In the genomic region with DNA sequence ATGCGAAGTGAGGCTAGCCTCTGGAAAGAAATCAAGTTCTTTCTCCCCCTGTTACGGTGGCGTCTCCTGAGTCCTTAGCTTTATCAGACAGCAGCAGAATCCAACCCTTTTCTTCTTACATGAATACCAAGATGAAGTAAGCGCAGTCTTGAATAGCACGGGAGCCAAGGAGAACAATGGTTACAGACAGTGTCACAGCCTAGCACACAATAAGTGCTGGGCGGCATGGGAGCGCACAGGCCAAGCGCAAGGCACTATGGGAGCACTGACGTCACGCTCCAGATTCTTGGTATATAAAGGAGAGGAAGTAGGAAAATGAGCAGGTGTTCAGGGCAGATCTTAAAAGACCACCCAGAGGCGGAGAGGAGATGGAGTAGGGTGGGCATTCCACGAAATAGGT, we compare ENCODE assay signal across 16 mouse cellular contexts. TPM values are rescaled to one million over a fixed set of nuclear protein-coding genes. Genes with fewer than 3 reads are reported as not detected.
DNase-seq lines count a peak whose midpoint lies in the region; ATAC-seq and TF ChIP-seq lines count a peak whose summit lies in the region.
"Had no signal": no experiment of that assay in that cellular context is flagged by ENCODE, and none has a peak within 500 bp of the region (broad histone marks: within the 10 kb centered on the region; RNA-seq: fewer than 3 reads in every experiment).

No protein-coding gene starts in this region.

- H3K9ac ChIP-seq in lung, embryonic 16.5 days (ENCODE audit: low read length), result no peak overlapping the region
- 0 out of 2 replicates have a peak overlapping the region, but pooled peaks have one; percentile 28 for H3K9ac ChIP-seq in ES-Bruce4 (ENCODE audit: low read depth, poor library complexity, severe bottlenecking)
- H3K9ac ChIP-seq in forebrain, embryonic 14.5 days (ENCODE audit: low read length), result no peak overlapping the region
- no peak overlapping the region for H3K9ac ChIP-seq in kidney, embryonic 15.5 days
- H3K9ac ChIP-seq: heart, embryonic 12.5 days; limb, embryonic 15.5 days; lung, embryonic 14.5 days had no signal

- DNase-seq in frontal cortex, adult 2 months (ENCODE audit: extremely low spot score in 1 of 2, low spot score in 1 of 2), result no peak
- DNase-seq in lung, postnatal 25 days (ENCODE audit: low spot score), result no peak
- no peak for DNase-seq in forebrain, embryonic 14.5 days (ENCODE audit: low spot score)
- DNase-seq: adrenal gland, postnatal 10 days; cerebellum, adult 18-20 months; kidney, postnatal 10 days; lung, embryonic 14.5 days had no signal

- peak; percentile 59; the same call in 1 of the 2 replicates for TF ChIP-seq EP300 in ES-Bruce4 (IDR thresholded peaks at IDR 0.05; ENCODE audit: insufficient read depth, low read depth, low read length)

- H3K27ac ChIP-seq in lung, embryonic 16.5 days (ENCODE audit: low read length), result no peak overlapping the region
- H3K27ac ChIP-seq in ES-Bruce4 (ENCODE audit: insufficient read depth, low read length), result no peak overlapping the region
- H3K27ac ChIP-seq in forebrain, embryonic 14.5 days (ENCODE audit: low read depth, low read length), result no peak overlapping the region
- H3K27ac ChIP-seq in kidney, embryonic 15.5 days, result no peak overlapping the region
- H3K27ac ChIP-seq: limb, embryonic 15.5 days; stomach, postnatal 0 days had no signal

- WGBS in lung, embryonic 16.5 days, result 78% methylated on average over 12 of the region's 12 CpGs
- 51% methylated on average over 12 of the region's 12 CpGs for WGBS in forebrain, embryonic 14.5 days
- 91% methylated on average over 12 of the region's 12 CpGs for WGBS in kidney, embryonic 15.5 days

- no peaks in the 10 kb centered on the region for H3K36me3 ChIP-seq in lung, embryonic 16.5 days (ENCODE audit: control insufficient read depth, insufficient read depth, low read length)
- H3K36me3 ChIP-seq in ES-Bruce4 (ENCODE audit: control insufficient read depth, insufficient read depth, low read length, poor library complexity, severe bottlenecking), result no peaks in the 10 kb centered on the region
- no peaks in the 10 kb centered on the region for H3K36me3 ChIP-seq in forebrain, embryonic 14.5 days (ENCODE audit: control insufficient read depth, insufficient read depth, low read length)
- no peaks in the 10 kb centered on the region for H3K36me3 ChIP-seq in kidney, embryonic 15.5 days
- H3K36me3 ChIP-seq: limb, embryonic 15.5 days had no signal

- H3K4me2 ChIP-seq in lung, embryonic 16.5 days (ENCODE audit: low read depth, low read length), result no peak overlapping the region
- no peak overlapping the region for H3K4me2 ChIP-seq in forebrain, embryonic 14.5 days (ENCODE audit: low read length)
- H3K4me2 ChIP-seq in kidney, embryonic 15.5 days, result no peak overlapping the region
- H3K4me2 ChIP-seq: heart, embryonic 12.5 days; limb, embryonic 15.5 days; lung, embryonic 14.5 days had no signal

- no peak for TF ChIP-seq CTCF in ES-Bruce4 (IDR thresholded peaks at IDR 0.05; ENCODE audit: low read depth, low read length)

- no peaks in the 10 kb centered on the region for H3K9me3 ChIP-seq in lung, embryonic 16.5 days (ENCODE audit: control insufficient read depth, low read length)
- no peaks in the 10 kb centered on the region for H3K9me3 ChIP-seq in ES-Bruce4 (replicated peaks; ENCODE audit: control insufficient read depth, insufficient read depth, low read length, poor library complexity, severe bottlenecking)
- H3K9me3 ChIP-seq in forebrain, embryonic 14.5 days (replicated peaks; ENCODE audit: control insufficient read depth, low read length), result no peaks in the 10 kb centered on the region
- no peaks in the 10 kb centered on the region for H3K9me3 ChIP-seq in kidney, embryonic 15.5 days (replicated peaks)
- H3K9me3 ChIP-seq: heart, embryonic 12.5 days; limb, embryonic 15.5 days had no signal

- H3K4me3 ChIP-seq in lung, embryonic 16.5 days (ENCODE audit: low read length), result no peak overlapping the region
- peak overlapping the region; percentile 57 for H3K4me3 ChIP-seq in ES-Bruce4 (ENCODE audit: low read depth, low read length)
- H3K4me3 ChIP-seq in forebrain, embryonic 14.5 days (ENCODE audit: low read depth, low read length), result no peak overlapping the region
- no peak overlapping the region for H3K4me3 ChIP-seq in kidney, embryonic 15.5 days (replicated peaks)
- H3K4me3 ChIP-seq: erythroblast, embryonic 14.5 days; heart, embryonic 12.5 days; limb, embryonic 15.5 days had no signal

- peaks cover 6% of the 10 kb centered on the region for H3K4me1 ChIP-seq in lung, embryonic 16.5 days (replicated peaks; ENCODE audit: control insufficient read depth, insufficient read depth, low read length)
- H3K4me1 ChIP-seq in ES-Bruce4 (ENCODE audit: control insufficient read depth, insufficient read depth, low read length), result peaks cover 8% of the 10 kb centered on the region
- peaks cover 8% of the 10 kb centered on the region; the same call in 1 of the 2 replicates for H3K4me1 ChIP-seq in forebrain, embryonic 14.5 days (ENCODE audit: control insufficient read depth, insufficient read depth, low read length)
- H3K4me1 ChIP-seq in kidney, embryonic 15.5 days, result peaks cover 14% of the 10 kb centered on the region

- TF ChIP-seq POLR2A in ES-Bruce4 (IDR thresholded peaks at IDR 0.05; ENCODE audit: insufficient read depth, low read length), result peak; percentile 50

- ATAC-seq in frontal cortex, adult (ENCODE audit: low TSS enrichment), result peak; percentile 6; the same call in 1 of the 2 replicates
- ATAC-seq in lung, embryonic 16.5 days (ENCODE audit: low read depth), result 0 out of 2 replicates have a peak, but pooled peaks have one; percentile 41
- peak; percentile 37; the same call in 1 of the 2 replicates for ATAC-seq in forebrain, embryonic 14.5 days
- ATAC-seq in kidney, embryonic 15.5 days (replicated peaks; ENCODE audit: low FRiP score), result no peak
- ATAC-seq: intestine, postnatal 0 days had no signal

- no peaks in the 10 kb centered on the region for H3K27me3 ChIP-seq in lung, embryonic 16.5 days (ENCODE audit: control insufficient read depth, insufficient read depth, low read depth, low read length)
- no peaks in the 10 kb centered on the region for H3K27me3 ChIP-seq in ES-Bruce4 (ENCODE audit: control insufficient read depth, insufficient read depth, low read length, poor library complexity, severe bottlenecking)
- H3K27me3 ChIP-seq in forebrain, embryonic 14.5 days (replicated peaks; ENCODE audit: control insufficient read depth, insufficient read depth, low read length), result no peaks in the 10 kb centered on the region
- no peaks in the 10 kb centered on the region for H3K27me3 ChIP-seq in kidney, embryonic 15.5 days
- H3K27me3 ChIP-seq: heart, embryonic 12.5 days; limb, embryonic 15.5 days had no signal

RNA-seq across cellular contexts. Expression of a gene that starts 52.6 kb away (rescaled TPM):
- 27.0 and 29.0 TPM in 2 replicates for polyA plus RNA-seq in frontal cortex, adult 2 months (2012; rRNA removed)
- 0.89 and 1.2 TPM in 2 replicates for polyA plus RNA-seq in lung, embryonic 16.5 days (2015; fragmentation: Nextera tagmentation; extraction: Ambion mirVana)
- 3.3 and 6.2 TPM in 2 replicates for polyA plus RNA-seq in ES-Bruce4 (2011; ENCODE audit: insufficient read depth, insufficient read length, low read depth, missing spikeins)
- 2.4 and 2.7 TPM in 2 replicates for polyA plus RNA-seq in forebrain, embryonic 14.5 days (2014; fragmentation: Nextera tagmentation; extraction: Ambion mirVana)
- polyA plus RNA-seq in kidney, embryonic 15.5 days (2015; fragmentation: Nextera tagmentation; extraction: Ambion mirVana), result 0.28 and 0.65 TPM in 2 replicates
